Mouse (Mus musculus): ENCODE data around the gene Snap47.
"Not testable (repeated sequence)": the region's sequence is repeated elsewhere in the genome, so short reads cannot be mapped to it uniquely, and the experiment has no call there.

Snap47 gene

GRCm38 (mm10) chr11:59367955-59368354 lies 83.0 kb downstream of the Snap47 start:
- not testable (repeated sequence) for DNase-seq (ENCODE audit: low read depth, low spot score)

- DNase-seq (ENCODE audit: low read depth, low spot score) = peak; percentile 23
Observed at GRCm38 (mm10) chr11:59366633-59367032, 84.4 kb downstream of the Snap47 start.

DNA sequence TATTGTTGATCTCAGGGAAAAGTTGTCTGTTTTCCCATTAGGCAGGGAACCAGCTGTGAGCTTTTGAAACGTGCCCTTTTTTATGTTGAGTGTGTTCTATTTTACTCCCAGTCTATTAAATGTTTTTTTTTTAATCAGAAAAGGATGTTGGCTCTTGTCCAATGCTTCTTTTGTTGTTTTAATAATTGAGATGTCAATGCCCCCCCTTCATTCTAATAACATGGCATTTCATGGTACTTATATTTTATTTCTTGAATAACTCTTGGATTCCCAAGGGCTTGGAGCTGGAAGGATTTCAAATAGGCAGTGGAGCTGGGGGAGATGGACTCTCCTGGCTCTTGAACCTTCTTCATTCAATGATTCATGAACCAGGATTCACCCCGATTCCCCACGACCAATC lies 85.0 kb downstream of the Snap47 start:
- DNase-seq (ENCODE audit: low read depth, low spot score) = no peak

- no peak for DNase-seq (ENCODE audit: low read depth, low spot score)
Observed at GRCm38 (mm10) chr11:59364417-59364816, 86.6 kb downstream of the Snap47 start.

DNA sequence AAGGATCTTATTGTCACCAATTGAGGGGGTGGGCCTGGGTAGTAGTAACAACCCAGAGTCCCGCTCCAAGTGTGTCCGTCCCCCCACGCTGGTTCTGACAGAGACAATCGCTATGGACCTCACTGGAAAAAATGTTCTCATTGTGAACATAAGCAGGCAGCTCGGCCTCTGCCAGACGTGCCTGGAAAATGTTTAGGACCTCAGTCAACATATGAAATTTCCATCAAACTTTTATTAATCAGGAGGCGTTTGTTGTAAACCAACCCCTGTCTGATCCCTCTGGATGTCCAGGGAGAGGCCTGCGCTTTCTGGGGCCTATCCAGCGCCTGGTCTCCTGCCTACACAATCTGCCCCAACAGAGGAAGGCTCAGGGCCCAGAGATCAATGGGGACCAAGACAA lies 87.0 kb downstream of the Snap47 start:
- no peak for DNase-seq (ENCODE audit: low read depth, low spot score)

- no peak for DNase-seq (ENCODE audit: low read depth, low spot score)
Observed at GRCm38 (mm10) chr11:59361291-59361690, 89.7 kb downstream of the Snap47 start.

Data from CD4-positive, CD25-positive, alpha-beta regulatory T cell, adult 2 months (primary cell).